Mouse (Mus musculus): ENCODE results near the gene 1600014C23Rik. TPM values are rescaled to one million over a fixed set of nuclear protein-coding genes. Genes with fewer than 3 reads are reported as not detected.

The 1600014C23Rik gene
- polyA plus RNA-seq, 1 experiment from 2014 or later = 0.62 TPM

DNA sequence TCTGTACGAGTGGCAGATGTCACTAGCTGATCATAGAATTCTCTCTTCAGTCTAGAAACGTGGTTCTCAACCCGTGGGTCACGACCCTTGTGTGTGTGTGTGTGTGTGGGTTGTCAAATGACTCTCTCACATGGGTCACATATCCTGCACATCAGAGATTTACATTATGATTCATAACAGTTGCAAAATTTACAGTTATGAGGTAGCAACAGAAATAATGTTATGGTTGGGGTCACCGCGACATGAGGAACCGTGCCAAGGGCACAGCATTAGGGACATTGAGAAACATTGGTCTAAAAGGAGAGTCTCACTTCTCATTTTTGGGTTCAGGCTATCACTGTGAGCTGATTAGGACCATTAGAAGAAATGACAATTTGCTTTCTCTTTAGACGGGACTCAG, 24.3 kb upstream of the 1600014C23Rik start:
- Histone ChIP-seq H3K27ac (ENCODE audit: low read depth, low read length) (no peak overlapping the region), H3K36me3 (ENCODE audit: control insufficient read depth, insufficient read depth, low read length) (no peaks in the 10 kb centered on the region), H3K9ac (ENCODE audit: low read depth, low read length) (no peak overlapping the region), H3K4me1 (ENCODE audit: control insufficient read depth, insufficient read depth, low read length) (peaks cover 20% of the 10 kb centered on the region; the same call in 1 of the 2 replicates), H3K27me3 (ENCODE audit: control insufficient read depth, insufficient read depth, low read length) (no peaks in the 10 kb centered on the region), H3K4me3 (ENCODE audit: low read length) (no peak overlapping the region), H3K9me3 (ENCODE audit: control insufficient read depth, low read length) (no peaks in the 10 kb centered on the region), H3K4me2 (replicated peaks; ENCODE audit: low read depth, low read length) (no peak overlapping the region)
- no peak for ATAC-seq (ENCODE audit: low FRiP score, low TSS enrichment)
- WGBS = 86% methylated on average over 8 of the region's 8 CpGs

- H3K4me3 ChIP-seq (ENCODE audit: low read length) = no peak overlapping the region
- no peaks in the 10 kb centered on the region for H3K27me3 ChIP-seq (ENCODE audit: control insufficient read depth, insufficient read depth, low read length)
- no peak overlapping the region for H3K4me2 ChIP-seq (replicated peaks; ENCODE audit: low read depth, low read length)
- H3K4me1 ChIP-seq (ENCODE audit: control insufficient read depth, insufficient read depth, low read length) = peaks cover 17% of the 10 kb centered on the region; the same call in 1 of the 2 replicates
- 24% methylated on average over 5 of the region's 5 CpGs for WGBS
- no peak for ATAC-seq (ENCODE audit: low FRiP score, low TSS enrichment)
- H3K9me3 ChIP-seq (ENCODE audit: control insufficient read depth, low read length) = no peaks in the 10 kb centered on the region
- no peak overlapping the region for H3K27ac ChIP-seq (ENCODE audit: low read depth, low read length)
- H3K9ac ChIP-seq (ENCODE audit: low read depth, low read length) = no peak overlapping the region
- no peaks in the 10 kb centered on the region for H3K36me3 ChIP-seq (ENCODE audit: control insufficient read depth, insufficient read depth, low read length)
Measured at GRCm38 (mm10) chr17:45756831-45757230, 23.2 kb upstream of the 1600014C23Rik start.

DNA sequence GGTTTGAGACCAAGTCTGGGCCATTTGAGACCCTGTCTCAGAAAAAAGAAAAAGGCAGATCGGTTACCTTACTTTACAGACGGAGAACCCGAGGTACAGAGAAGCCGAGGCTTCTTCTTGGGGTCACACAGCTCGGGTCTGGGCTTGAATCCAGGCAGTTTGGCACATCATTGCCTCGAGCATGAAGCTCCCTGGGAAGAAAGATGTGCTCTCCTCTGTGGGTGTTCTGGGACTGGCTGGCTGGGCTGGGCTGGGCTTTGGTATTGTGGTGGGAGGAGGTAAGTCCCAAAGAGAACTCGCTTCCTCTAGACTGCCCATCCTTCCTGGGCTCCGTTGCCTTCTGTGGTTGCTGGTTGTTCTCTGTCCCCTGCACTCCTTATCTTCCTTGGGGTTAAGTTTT, 22.7 kb upstream of the 1600014C23Rik start:
- Histone ChIP-seq H3K9me3 (ENCODE audit: control insufficient read depth, low read length) (no peaks in the 10 kb centered on the region), H3K36me3 (ENCODE audit: control insufficient read depth, insufficient read depth, low read length) (no peaks in the 10 kb centered on the region), H3K27ac (ENCODE audit: low read depth, low read length) (no peak overlapping the region), H3K4me3 (ENCODE audit: low read length) (no peak overlapping the region), H3K27me3 (ENCODE audit: control insufficient read depth, insufficient read depth, low read length) (no peaks in the 10 kb centered on the region), H3K4me2 (replicated peaks; ENCODE audit: low read depth, low read length) (no peak overlapping the region), H3K9ac (ENCODE audit: low read depth, low read length) (no peak overlapping the region), H3K4me1 (ENCODE audit: control insufficient read depth, insufficient read depth, low read length) (peaks cover 13% of the 10 kb centered on the region; the same call in 1 of the 2 replicates)
- 65% methylated on average over 8 of the region's 8 CpGs for WGBS
- no peak for ATAC-seq (ENCODE audit: low FRiP score, low TSS enrichment)

DNA sequence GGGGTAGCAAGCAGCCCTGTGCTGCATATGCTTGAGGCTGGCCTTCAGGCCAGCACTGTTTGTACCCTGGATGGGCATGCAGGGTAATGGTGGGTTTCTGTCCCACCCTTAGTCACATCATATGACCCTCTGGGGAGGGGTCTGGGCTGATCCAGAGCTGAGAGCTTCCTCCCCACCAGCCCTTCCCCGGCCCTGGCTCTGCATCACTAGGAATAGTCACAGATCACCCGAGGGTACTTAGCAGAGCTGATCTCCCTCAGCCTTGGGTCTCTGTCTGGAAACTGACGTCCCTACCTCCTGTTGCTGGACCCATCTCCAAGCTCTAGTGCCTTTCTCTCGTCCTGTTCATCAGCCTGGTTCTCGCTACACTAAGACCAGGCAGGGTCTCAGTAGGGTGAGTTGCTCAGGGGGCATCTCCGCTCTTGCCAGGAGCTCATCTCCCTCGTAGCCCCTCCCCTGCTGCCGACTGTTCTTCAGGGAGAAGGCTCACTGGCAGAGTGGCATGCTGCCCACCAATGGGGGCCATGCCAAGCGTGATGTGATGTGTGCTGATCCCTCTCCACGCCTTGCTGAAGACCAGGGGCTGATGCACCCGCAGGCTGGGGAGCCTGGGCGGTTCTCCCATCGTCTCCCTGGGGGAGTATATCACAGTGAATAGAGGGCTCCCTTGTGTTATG, 20.7 kb upstream of the 1600014C23Rik start:
- H3K9ac ChIP-seq (ENCODE audit: low read depth, low read length) = no peak overlapping the region
- no peaks in the 10 kb centered on the region for H3K9me3 ChIP-seq (ENCODE audit: control insufficient read depth, low read length)
- no peaks in the 10 kb centered on the region for H3K27me3 ChIP-seq (ENCODE audit: control insufficient read depth, insufficient read depth, low read length)
- H3K4me1 ChIP-seq (ENCODE audit: control insufficient read depth, insufficient read depth, low read length) = peaks cover 4% of the 10 kb centered on the region; the same call in 1 of the 2 replicates
- H3K4me3 ChIP-seq (ENCODE audit: low read length) = no peak overlapping the region
- WGBS = 85% methylated on average over 13 of the region's 13 CpGs
- no peak for ATAC-seq (ENCODE audit: low FRiP score, low TSS enrichment)
- H3K27ac ChIP-seq (ENCODE audit: low read depth, low read length) = no peak overlapping the region
- H3K36me3 ChIP-seq (ENCODE audit: control insufficient read depth, insufficient read depth, low read length) = no peaks in the 10 kb centered on the region
- H3K4me2 ChIP-seq (replicated peaks; ENCODE audit: low read depth, low read length) = no peak overlapping the region

DNA sequence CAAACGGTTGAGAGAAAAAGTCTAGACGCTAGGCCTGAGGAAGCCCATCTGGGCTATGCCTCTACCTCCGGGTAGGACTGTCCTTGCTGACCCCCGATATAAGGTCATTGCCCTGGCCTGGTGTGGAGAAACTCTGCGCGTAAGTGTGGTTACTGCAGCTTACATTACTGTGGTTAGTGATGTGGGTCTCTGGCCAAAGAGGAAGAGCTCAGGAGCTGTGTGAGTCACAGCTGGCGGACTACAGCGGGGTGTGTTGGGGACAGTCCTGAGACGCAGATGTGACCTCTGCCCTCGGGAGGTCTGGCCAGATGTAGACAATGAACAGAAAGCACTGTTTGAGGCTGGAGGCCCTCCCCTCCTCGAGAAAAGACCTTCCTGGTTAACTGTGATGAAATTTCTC, 19.0 kb upstream of the 1600014C23Rik start:
- H3K9me3 ChIP-seq (ENCODE audit: control insufficient read depth, low read length) = no peaks in the 10 kb centered on the region
- peaks cover 4% of the 10 kb centered on the region; the same call in 1 of the 2 replicates for H3K4me1 ChIP-seq (ENCODE audit: control insufficient read depth, insufficient read depth, low read length)
- no peak overlapping the region for H3K4me2 ChIP-seq (replicated peaks; ENCODE audit: low read depth, low read length)
- no peak overlapping the region for H3K9ac ChIP-seq (ENCODE audit: low read depth, low read length)
- WGBS = 40% methylated on average over 11 of the region's 11 CpGs
- no peaks in the 10 kb centered on the region for H3K27me3 ChIP-seq (ENCODE audit: control insufficient read depth, insufficient read depth, low read length)
- no peaks in the 10 kb centered on the region for H3K36me3 ChIP-seq (ENCODE audit: control insufficient read depth, insufficient read depth, low read length)
- no peak overlapping the region for H3K4me3 ChIP-seq (ENCODE audit: low read length)
- no peak overlapping the region for H3K27ac ChIP-seq (ENCODE audit: low read depth, low read length)
- ATAC-seq (ENCODE audit: low FRiP score, low TSS enrichment) = no peak

- Histone ChIP-seq H3K4me3 (ENCODE audit: low read length) (no peak overlapping the region), H3K36me3 (ENCODE audit: control insufficient read depth, insufficient read depth, low read length) (no peaks in the 10 kb centered on the region), H3K9ac (ENCODE audit: low read depth, low read length) (no peak overlapping the region), H3K27ac (ENCODE audit: low read depth, low read length) (no peak overlapping the region), H3K27me3 (ENCODE audit: control insufficient read depth, insufficient read depth, low read length) (no peaks in the 10 kb centered on the region), H3K9me3 (ENCODE audit: control insufficient read depth, low read length) (no peaks in the 10 kb centered on the region), H3K4me2 (replicated peaks; ENCODE audit: low read depth, low read length) (no peak overlapping the region), H3K4me1 (ENCODE audit: control insufficient read depth, insufficient read depth, low read length) (peaks cover 4% of the 10 kb centered on the region; the same call in 1 of the 2 replicates)
- WGBS = 76% methylated on average over 8 of the region's 8 CpGs
- ATAC-seq (ENCODE audit: low FRiP score, low TSS enrichment) = no peak; the same call in 1 of the 2 replicates
Measured at GRCm38 (mm10) chr17:45752053-45752452, 18.4 kb upstream of the 1600014C23Rik start.

GRCm38 (mm10) chr17:45751359-45751758, 17.7 kb upstream of the 1600014C23Rik start:
- H3K27me3 ChIP-seq (ENCODE audit: control insufficient read depth, insufficient read depth, low read length) = no peaks in the 10 kb centered on the region
- no peak overlapping the region for H3K9ac ChIP-seq (ENCODE audit: low read depth, low read length)
- H3K4me3 ChIP-seq (ENCODE audit: low read length) = no peak overlapping the region
- H3K9me3 ChIP-seq (ENCODE audit: control insufficient read depth, low read length) = no peaks in the 10 kb centered on the region
- no peaks in the 10 kb centered on the region for H3K36me3 ChIP-seq (ENCODE audit: control insufficient read depth, insufficient read depth, low read length)
- H3K4me1 ChIP-seq (ENCODE audit: control insufficient read depth, insufficient read depth, low read length) = peaks cover 7% of the 10 kb centered on the region; the same call in 1 of the 2 replicates
- H3K27ac ChIP-seq (ENCODE audit: low read depth, low read length) = no peak overlapping the region
- no peak overlapping the region for H3K4me2 ChIP-seq (replicated peaks; ENCODE audit: low read depth, low read length)
- WGBS = 89% methylated on average over 1 of the region's 1 CpGs
- ATAC-seq (ENCODE audit: low FRiP score, low TSS enrichment) = no peak

DNA sequence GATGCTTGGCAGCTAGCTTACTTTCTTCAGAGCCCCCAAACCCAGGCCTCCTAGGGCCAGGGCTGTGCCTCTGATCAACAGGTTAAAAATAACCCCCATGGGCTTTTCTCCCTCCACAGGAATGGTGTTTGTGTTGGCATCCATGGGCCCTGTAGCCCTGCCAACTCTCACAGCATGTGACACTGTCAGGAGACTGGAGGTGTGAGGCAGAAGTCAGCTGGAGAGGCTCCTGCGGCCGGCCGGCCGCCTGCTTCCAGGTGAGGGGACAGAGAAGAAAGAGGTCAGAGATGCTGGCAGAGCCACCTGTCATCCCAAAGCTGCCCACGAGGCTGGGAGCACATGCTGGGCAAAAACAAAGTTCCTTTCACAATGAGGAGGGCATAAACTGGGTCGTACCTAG, 15.5 kb upstream of the 1600014C23Rik start:
- Histone ChIP-seq H3K27me3 (ENCODE audit: control insufficient read depth, insufficient read depth, low read length) (no peaks in the 10 kb centered on the region), H3K4me3 (ENCODE audit: low read length) (no peak overlapping the region), H3K9ac (ENCODE audit: low read depth, low read length) (no peak overlapping the region), H3K27ac (ENCODE audit: low read depth, low read length) (no peak overlapping the region), H3K4me2 (replicated peaks; ENCODE audit: low read depth, low read length) (no peak overlapping the region), H3K36me3 (ENCODE audit: control insufficient read depth, insufficient read depth, low read length) (no peaks in the 10 kb centered on the region), H3K4me1 (ENCODE audit: control insufficient read depth, insufficient read depth, low read length) (peaks cover 12% of the 10 kb centered on the region; the same call in 1 of the 2 replicates), H3K9me3 (ENCODE audit: control insufficient read depth, low read length) (no peaks in the 10 kb centered on the region)
- WGBS = 69% methylated on average over 6 of the region's 6 CpGs
- ATAC-seq (ENCODE audit: low FRiP score, low TSS enrichment) = no peak

- 69% methylated on average over 16 of the region's 16 CpGs for WGBS
- Histone ChIP-seq H3K27me3 (ENCODE audit: control insufficient read depth, insufficient read depth, low read length) (no peaks in the 10 kb centered on the region), H3K36me3 (ENCODE audit: control insufficient read depth, insufficient read depth, low read length) (no peaks in the 10 kb centered on the region), H3K4me3 (ENCODE audit: low read length) (no peak overlapping the region), H3K27ac (ENCODE audit: low read depth, low read length) (no peak overlapping the region), H3K4me1 (ENCODE audit: control insufficient read depth, insufficient read depth, low read length) (peaks cover 12% of the 10 kb centered on the region; the same call in 1 of the 2 replicates), H3K9ac (ENCODE audit: low read depth, low read length) (no peak overlapping the region), H3K9me3 (ENCODE audit: control insufficient read depth, low read length) (no peaks in the 10 kb centered on the region), H3K4me2 (replicated peaks; ENCODE audit: low read depth, low read length) (no peak overlapping the region)
- no peak for ATAC-seq (ENCODE audit: low FRiP score, low TSS enrichment)
Measured at GRCm38 (mm10) chr17:45747858-45748785, 14.5 kb upstream of the 1600014C23Rik start.
